Mouse (Mus musculus) CH12.LX (cell line): ENCODE data around the gene Krtap11-1. TPM values are rescaled to one million over a fixed set of nuclear protein-coding genes. Genes with fewer than 3 reads are reported as not detected.

Source experiments
- DNase-seq: peaks from one replicate; pipeline ENCODE4 v3.0.0-alpha.2; 2013; ENCODE audit errors: extremely low read depth
- H3K27ac ChIP-seq: 2 replicates; pipeline ENCODE4 v1.5.1; 2012; ENCODE audit warnings: low read depth, mild to moderate bottlenecking, control low read depth, moderate library complexity; ENCODE audit not compliant: insufficient read depth
- H3K27me3 ChIP-seq: replicated peaks from 2 replicates; pipeline ENCODE3; 2012; ENCODE audit warnings: inconsistent platforms
- H3K36me3 ChIP-seq, 2 experiments: replicated peaks in 1 of 2; 2 replicates each; pipeline versions ENCODE3 to v1.6.1; 2012; ENCODE audit warnings: inconsistent platforms in 1 of 2, low read length in 1 of 2, mild to moderate bottlenecking in 1 of 2, mixed read lengths in 1 of 2, moderate library complexity in 1 of 2; ENCODE audit not compliant: control insufficient read depth in 1 of 2, insufficient read depth in 1 of 2
- H3K4me1 ChIP-seq, 2 experiments: 2 replicates each; pipeline ENCODE4 v1.6.1; 2012; ENCODE audit warnings: inconsistent platforms in 1 of 2, moderate library complexity in 1 of 2; ENCODE audit not compliant: insufficient read depth in 2 of 2, control insufficient read depth in 1 of 2
- H3K4me2 ChIP-seq: 2 replicates; pipeline ENCODE4 v1.6.1; 2012; ENCODE audit warnings: low read depth, mild to moderate bottlenecking, control low read depth; ENCODE audit not compliant: poor library complexity, insufficient read depth, severe bottlenecking
- H3K4me3 ChIP-seq, 3 experiments: fragments of 150-350 bp in 1 of 3; sonication (generic) in 1 of 3; replicated peaks in 1 of 3; 2 replicates each; pipeline versions ENCODE3 to v1.5.1; 2011 to 2012; ENCODE audit warnings: low read depth in 2 of 3, low read length in 2 of 3, mild to moderate bottlenecking in 2 of 3, moderate library complexity in 2 of 3, control low read depth in 1 of 3, improper control_type of control experiment in 1 of 3, inconsistent platforms in 1 of 3, mixed read lengths in 1 of 3; ENCODE audit not compliant: poor library complexity in 1 of 3
- H3K79me2 ChIP-seq: replicated peaks from 2 replicates; pipeline ENCODE4 v1.6.1; 2012; ENCODE audit warnings: mild to moderate bottlenecking, moderate library complexity; ENCODE audit not compliant: control insufficient read depth, poor library complexity, insufficient read depth, severe bottlenecking; ENCODE audit errors: extremely low read depth
- H3K9ac ChIP-seq: 2 replicates; pipeline ENCODE4 v1.6.1; 2012; ENCODE audit warnings: low read depth, mild to moderate bottlenecking, control low read depth, moderate library complexity; ENCODE audit not compliant: insufficient read depth
- H3K9me3 ChIP-seq: replicated peaks from 2 replicates; pipeline ENCODE3; 2012; ENCODE audit warnings: low read length, inconsistent platforms, mixed read lengths
- ETS1 ChIP-seq: conservative IDR thresholded peaks from 2 replicates; pipeline ENCODE4 v1.6.1; 2012; ENCODE audit warnings: low read depth, mild to moderate bottlenecking, inconsistent platforms, low read length, improper control_type of control experiment, moderate library complexity
- GABPA ChIP-seq: IDR thresholded peaks from 2 replicates; pipeline ENCODE4 v1.6.1; 2012; ENCODE audit warnings: low read depth, low read length, improper control_type of control experiment, inconsistent platforms; ENCODE audit not compliant: insufficient replicate concordance
- IRF4 ChIP-seq: IDR thresholded peaks from 2 replicates; pipeline ENCODE4 v1.6.1; 2014; ENCODE audit warnings: low read depth, mild to moderate bottlenecking, inconsistent platforms, low read length, improper control_type of control experiment
- KAT2A ChIP-seq: IDR thresholded peaks from 2 replicates; pipeline ENCODE4 v1.6.1; 2012; ENCODE audit warnings: low read length, improper control_type of control experiment, inconsistent platforms; ENCODE audit not compliant: insufficient replicate concordance
- MEF2A ChIP-seq: IDR thresholded peaks from 2 replicates; pipeline ENCODE4 v1.6.1; 2014; ENCODE audit warnings: low read depth, mild to moderate bottlenecking, inconsistent platforms, low read length, improper control_type of control experiment, borderline replicate concordance
- MXI1 ChIP-seq: IDR thresholded peaks from 2 replicates; pipeline ENCODE4 v1.6.1; 2011; ENCODE audit warnings: mild to moderate bottlenecking, low read depth, low read length, improper control_type of control experiment
- NRF1 ChIP-seq: IDR thresholded peaks from 2 replicates; pipeline ENCODE4 v1.6.1; 2014; ENCODE audit warnings: low read depth, mild to moderate bottlenecking, inconsistent platforms, low read length, improper control_type of control experiment, moderate library complexity
- POLR2AphosphoS2 ChIP-seq: IDR thresholded peaks from 2 replicates; pipeline ENCODE4 v1.6.1; 2011; ENCODE audit warnings: low read depth, low read length, improper control_type of control experiment
- RCOR1 ChIP-seq: conservative IDR thresholded peaks from 2 replicates; pipeline ENCODE4 v1.6.1; 2012; ENCODE audit warnings: low read depth, mild to moderate bottlenecking, inconsistent platforms, low read length, improper control_type of control experiment
- TCF12 ChIP-seq: IDR thresholded peaks from 2 replicates; pipeline ENCODE4 v1.6.1; 2014; ENCODE audit warnings: low read depth, mild to moderate bottlenecking, inconsistent platforms, low read length, improper control_type of control experiment
- USF1 ChIP-seq: IDR thresholded peaks from 2 replicates; pipeline ENCODE4 v1.6.1; 2014; ENCODE audit warnings: low read depth, mild to moderate bottlenecking, inconsistent platforms, low read length, improper control_type of control experiment
- ZMIZ1 ChIP-seq: IDR thresholded peaks from 2 replicates; pipeline ENCODE4 v1.6.1; 2012; ENCODE audit warnings: low read depth, mild to moderate bottlenecking, inconsistent platforms, low read length, improper control_type of control experiment
- dilution Hi-C: fragments of 300-500 bp; cut with MboI; formaldehyde crosslinking; loops from 2 replicates; pipeline ENCODE4 v1.14.3; 2020; ENCODE audit warnings: low sequenced_read_pairs; ENCODE audit not compliant: extremely low pct_unique_long_range_greater_than_20kb, extremely low pct_ligation_motif_present
- in situ Hi-C: fragments of 300-500 bp; cut with MboI; formaldehyde crosslinking; loops from 3 replicates; pipeline ENCODE4 v1.14.3; 2019; ENCODE audit warnings: low sequenced_read_pairs, low pct_ligation_motif_present, low pct_unique_long_range_greater_than_20kb, mixed read lengths
- polyA plus RNA-seq: library from polyadenylated mRNA; unstranded; fragments of >175 nt; gene quantifications from 2 replicates; pipeline ENCODE4 v1.2.1, GENCODE M21; 2012; ENCODE audit warnings: low read depth; ENCODE audit not compliant: insufficient read length
- total RNA-seq, 2 experiments: library from RNA; depleted of rRNA; stranded (reverse); fragments of 300-350 nt in 1 of 2; fragments of >200 nt in 1 of 2; gene quantifications; 2 replicates each; pipeline ENCODE4 v1.2.3; 2012 to 2014

Gene Krtap11-1
- total and polyA plus RNA-seq, 3 experiments, result not detected

DNA sequence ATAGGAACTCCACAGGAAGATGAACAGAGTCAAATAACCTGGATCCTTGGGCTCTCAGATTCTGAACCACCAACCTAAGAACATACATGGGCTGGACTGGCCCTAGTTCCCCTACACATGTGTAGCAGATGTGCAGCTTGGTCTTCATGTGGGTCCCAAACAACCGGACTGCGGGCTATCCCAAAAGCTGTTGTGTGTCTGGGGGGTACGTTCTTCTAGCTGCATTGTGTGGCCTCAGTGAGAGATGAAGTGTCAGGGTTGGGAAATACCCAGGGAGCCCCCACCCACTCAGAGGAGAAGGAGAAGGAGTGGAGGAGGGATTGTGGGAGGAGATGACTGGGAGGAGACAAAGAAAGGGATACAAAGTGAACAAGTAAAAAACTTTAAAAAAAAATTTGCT lies 36.0 kb upstream of the Krtap11-1 start:
- no peaks in the 10 kb centered on the region for H3K79me2 ChIP-seq
- H3K27ac ChIP-seq, result no peak overlapping the region
- no peaks in the 10 kb centered on the region for H3K4me1 ChIP-seq
- in situ Hi-C loops (no loop called here), dilution Hi-C loops (no loop called here)
- no peak for DNase-seq
- peaks cover 65% of the 10 kb centered on the region for H3K9me3 ChIP-seq
- TF ChIP-seq TCF12, result no peak
- no peak for TF ChIP-seq GABPA
- no peak for TF ChIP-seq ETS1
- no peak for TF ChIP-seq KAT2A
- H3K9ac ChIP-seq, result no peak overlapping the region
- no peaks in the 10 kb centered on the region for H3K27me3 ChIP-seq
- H3K4me3 ChIP-seq, result no peak overlapping the region
- no peaks in the 10 kb centered on the region for H3K36me3 ChIP-seq
- no peak overlapping the region for H3K4me2 ChIP-seq

DNA sequence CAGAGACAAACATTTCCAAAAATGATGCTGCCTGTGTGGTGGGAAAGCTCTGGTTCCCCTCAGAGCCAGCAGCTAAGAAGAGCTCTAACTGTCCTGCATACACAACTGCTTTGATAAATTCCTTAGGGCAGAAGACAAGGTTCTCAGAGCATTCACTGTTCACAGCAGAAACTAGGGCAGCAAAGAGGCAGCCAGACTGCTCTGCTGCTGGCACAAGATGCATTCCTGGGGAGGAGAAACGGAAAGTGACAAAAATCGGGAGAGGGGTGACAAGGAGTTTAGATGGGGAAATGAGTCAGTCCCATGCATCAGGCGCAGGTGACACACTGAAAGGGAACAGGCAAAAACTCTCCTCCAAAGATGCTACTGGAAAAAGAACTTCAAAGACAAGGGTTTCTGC lies 16.2 kb upstream of the Krtap11-1 start:
- Histone ChIP-seq H3K27ac (no peak overlapping the region), H3K9me3 (peaks cover 77% of the 10 kb centered on the region), H3K4me2 (no peak overlapping the region), H3K79me2 (no peaks in the 10 kb centered on the region), H3K9ac (no peak overlapping the region), H3K36me3 (no peaks in the 10 kb centered on the region), H3K4me1 (no peaks in the 10 kb centered on the region), H3K4me3 (no peak overlapping the region), H3K27me3 (no peaks in the 10 kb centered on the region)
- dilution Hi-C loops, result no loop called here
- in situ Hi-C loops, result no loop called here
- no peak for DNase-seq
- TF ChIP-seq RCOR1 (no peak), NRF1 (no peak), MEF2A (no peak), ZMIZ1 (no peak), POLR2AphosphoS2 (no peak), IRF4 (no peak), KAT2A (no peak), USF1 (no peak), MXI1 (no peak)
